Mouse (Mus musculus): ENCODE results near the gene Ptprn2. TPM values are rescaled to one million over a fixed set of nuclear protein-coding genes. Genes with fewer than 3 reads are reported as not detected.

The Ptprn2 gene
- polyA plus RNA-seq, 1 experiment from 2014 or later: 0.08 TPM

- 76% methylated on average over 4 of the region's 4 CpGs for WGBS
- no peak for ATAC-seq (ENCODE audit: insufficient number of reproducible peaks, insufficient read depth, low FRiP score, low TSS enrichment, low read depth)
- Histone ChIP-seq H3K27me3 (no peaks in the 10 kb centered on the region), H3K36me3 (no peaks in the 10 kb centered on the region), H3K4me2 (no peak overlapping the region), H3K9me3 (no peaks in the 10 kb centered on the region), H3K4me3 (no peak overlapping the region), H3K9ac (no peak overlapping the region), H3K4me1 (no peaks in the 10 kb centered on the region), H3K27ac (no peak overlapping the region)
These were observed 43.3 kb downstream of the Ptprn2 start for GRCm38 (mm10) chr12:116528861-116529260.

- no peak for ATAC-seq (ENCODE audit: insufficient number of reproducible peaks, insufficient read depth, low FRiP score, low TSS enrichment, low read depth)
- no peak overlapping the region for H3K27ac ChIP-seq
- H3K9ac ChIP-seq: no peak overlapping the region
- no peak overlapping the region for H3K4me2 ChIP-seq
- H3K4me3 ChIP-seq: no peak overlapping the region
- H3K9me3 ChIP-seq: no peaks in the 10 kb centered on the region
- H3K36me3 ChIP-seq: no peaks in the 10 kb centered on the region
- H3K4me1 ChIP-seq: no peaks in the 10 kb centered on the region
- no peaks in the 10 kb centered on the region for H3K27me3 ChIP-seq
These were observed 47.8 kb downstream of the Ptprn2 start for GRCm38 (mm10) chr12:116533281-116533680.

GRCm38 (mm10) chr12:116539305-116539704, 53.8 kb downstream of the Ptprn2 start:
- no peak for ATAC-seq (ENCODE audit: insufficient number of reproducible peaks, insufficient read depth, low FRiP score, low TSS enrichment, low read depth)
- no peaks in the 10 kb centered on the region for H3K9me3 ChIP-seq

GRCm38 (mm10) chr12:116540608-116541007, 55.1 kb downstream of the Ptprn2 start:
- Histone ChIP-seq H3K9me3 (no peaks in the 10 kb centered on the region), H3K9ac (no peak overlapping the region), H3K4me3 (no peak overlapping the region), H3K4me1 (no peaks in the 10 kb centered on the region), H3K36me3 (no peaks in the 10 kb centered on the region), H3K4me2 (no peak overlapping the region), H3K27me3 (no peaks in the 10 kb centered on the region), H3K27ac (no peak overlapping the region)
- no peak for ATAC-seq (ENCODE audit: insufficient number of reproducible peaks, insufficient read depth, low FRiP score, low TSS enrichment, low read depth)
- WGBS: 92% methylated on average over 1 of the region's 1 CpGs

More at GRCm38 (mm10) chr12:116539305-116539704, 53.8 kb downstream of the Ptprn2 start:
- Histone ChIP-seq H3K36me3 (no peaks in the 10 kb centered on the region), H3K27ac (no peak overlapping the region), H3K4me3 (no peak overlapping the region), H3K9ac (no peak overlapping the region), H3K4me1 (no peaks in the 10 kb centered on the region), H3K27me3 (no peaks in the 10 kb centered on the region), H3K4me2 (no peak overlapping the region)
- WGBS: 85% methylated on average over 1 of the region's 1 CpGs

- Histone ChIP-seq H3K4me1 (no peaks in the 10 kb centered on the region), H3K9me3 (no peaks in the 10 kb centered on the region), H3K9ac (no peak overlapping the region), H3K36me3 (no peaks in the 10 kb centered on the region), H3K27me3 (no peaks in the 10 kb centered on the region), H3K4me3 (no peak overlapping the region), H3K27ac (no peak overlapping the region), H3K4me2 (no peak overlapping the region)
- WGBS: 82% methylated on average over 1 of the region's 1 CpGs
- no peak for ATAC-seq (ENCODE audit: insufficient number of reproducible peaks, insufficient read depth, low FRiP score, low TSS enrichment, low read depth)
These were observed 64.5 kb downstream of the Ptprn2 start for GRCm38 (mm10) chr12:116550031-116550430.

GRCm38 (mm10) chr12:116551516-116551915, 66.0 kb downstream of the Ptprn2 start:
- no peaks in the 10 kb centered on the region for H3K36me3 ChIP-seq
- H3K4me3 ChIP-seq: no peak overlapping the region
- H3K27me3 ChIP-seq: no peaks in the 10 kb centered on the region
- no peak overlapping the region for H3K27ac ChIP-seq
- WGBS: 56% methylated on average over 7 of the region's 7 CpGs
- no peaks in the 10 kb centered on the region for H3K4me1 ChIP-seq
- no peak overlapping the region for H3K4me2 ChIP-seq
- no peak for ATAC-seq (ENCODE audit: insufficient number of reproducible peaks, insufficient read depth, low FRiP score, low TSS enrichment, low read depth)
- H3K9ac ChIP-seq: no peak overlapping the region
- no peaks in the 10 kb centered on the region for H3K9me3 ChIP-seq

DNA sequence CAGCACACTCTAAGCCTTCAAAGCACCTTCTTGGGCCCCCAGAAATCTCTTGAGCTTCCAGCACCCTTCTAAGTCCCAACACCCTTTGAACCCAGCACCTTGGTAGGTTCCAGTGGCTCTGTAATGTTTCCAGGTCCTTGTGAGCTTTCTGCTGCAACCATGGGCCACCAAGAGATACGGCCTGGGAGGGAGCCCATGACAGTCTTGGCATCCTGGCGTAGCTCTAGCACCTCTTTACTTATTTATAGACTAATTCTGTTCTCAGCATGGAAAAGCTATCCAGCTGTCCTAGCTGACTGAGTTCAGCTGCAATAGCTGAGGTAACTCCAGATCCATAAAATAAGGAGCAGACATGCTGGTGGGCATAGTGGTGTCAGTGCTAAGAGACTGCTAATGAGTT, 66.8 kb downstream of the Ptprn2 start:
- no peak for ATAC-seq (ENCODE audit: insufficient number of reproducible peaks, insufficient read depth, low FRiP score, low TSS enrichment, low read depth)
- no peak overlapping the region for H3K9ac ChIP-seq
- H3K27me3 ChIP-seq: no peaks in the 10 kb centered on the region
- no peak overlapping the region for H3K4me3 ChIP-seq
- no peak overlapping the region for H3K4me2 ChIP-seq
- 83% methylated on average over 2 of the region's 2 CpGs for WGBS
- no peak overlapping the region for H3K27ac ChIP-seq
- H3K4me1 ChIP-seq: no peaks in the 10 kb centered on the region
- no peaks in the 10 kb centered on the region for H3K9me3 ChIP-seq
- no peaks in the 10 kb centered on the region for H3K36me3 ChIP-seq

DNA sequence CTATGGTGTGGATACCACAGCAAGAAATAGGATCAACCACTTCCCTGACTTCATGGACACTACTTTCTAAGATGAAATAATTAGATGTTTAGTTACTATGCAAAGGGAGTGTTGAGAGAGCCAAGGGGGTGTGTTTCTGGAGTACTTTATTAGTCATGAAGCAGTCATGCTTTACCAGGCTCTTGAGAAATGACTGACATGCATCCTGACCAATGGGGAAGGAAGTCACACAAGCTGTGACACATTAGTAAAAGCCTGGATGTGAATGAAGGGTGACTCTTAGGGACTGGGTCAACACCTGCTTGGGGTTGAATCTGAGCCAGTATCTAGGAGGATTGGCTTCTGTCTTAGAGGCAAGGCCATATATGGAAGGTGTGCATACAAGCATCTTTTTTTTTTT, 67.8 kb downstream of the Ptprn2 start:
- H3K4me3 ChIP-seq: no peak overlapping the region

GRCm38 (mm10) chr12:116555964-116556363, 70.4 kb downstream of the Ptprn2 start:
- H3K4me2 ChIP-seq: no peak overlapping the region
- H3K4me3 ChIP-seq: no peak overlapping the region
- H3K36me3 ChIP-seq: no peaks in the 10 kb centered on the region
- no peaks in the 10 kb centered on the region for H3K9me3 ChIP-seq
- no peak overlapping the region for H3K27ac ChIP-seq
- H3K4me1 ChIP-seq: no peaks in the 10 kb centered on the region
- WGBS: 77% methylated on average over 4 of the region's 4 CpGs
- no peak for ATAC-seq (ENCODE audit: insufficient number of reproducible peaks, insufficient read depth, low FRiP score, low TSS enrichment, low read depth)
- no peaks in the 10 kb centered on the region for H3K27me3 ChIP-seq
- H3K9ac ChIP-seq: no peak overlapping the region

More for the DNA sequence above, 67.8 kb downstream of the Ptprn2 start:
- Histone ChIP-seq H3K4me1 (no peaks in the 10 kb centered on the region), H3K36me3 (no peaks in the 10 kb centered on the region), H3K9me3 (no peaks in the 10 kb centered on the region), H3K27me3 (no peaks in the 10 kb centered on the region), H3K27ac (no peak overlapping the region), H3K4me2 (no peak overlapping the region), H3K9ac (no peak overlapping the region)
- ATAC-seq (ENCODE audit: insufficient number of reproducible peaks, insufficient read depth, low FRiP score, low TSS enrichment, low read depth): no peak

GRCm38 (mm10) chr12:116564441-116564840, 78.9 kb downstream of the Ptprn2 start:
- Histone ChIP-seq H3K4me1 (no peaks in the 10 kb centered on the region), H3K4me3 (no peak overlapping the region), H3K36me3 (no peaks in the 10 kb centered on the region), H3K27ac (no peak overlapping the region), H3K9ac (no peak overlapping the region), H3K9me3 (no peaks in the 10 kb centered on the region), H3K27me3 (no peaks in the 10 kb centered on the region), H3K4me2 (no peak overlapping the region)
- WGBS: 61% methylated on average over 8 of the region's 8 CpGs
- ATAC-seq (ENCODE audit: insufficient number of reproducible peaks, insufficient read depth, low FRiP score, low TSS enrichment, low read depth): no peak

DNA sequence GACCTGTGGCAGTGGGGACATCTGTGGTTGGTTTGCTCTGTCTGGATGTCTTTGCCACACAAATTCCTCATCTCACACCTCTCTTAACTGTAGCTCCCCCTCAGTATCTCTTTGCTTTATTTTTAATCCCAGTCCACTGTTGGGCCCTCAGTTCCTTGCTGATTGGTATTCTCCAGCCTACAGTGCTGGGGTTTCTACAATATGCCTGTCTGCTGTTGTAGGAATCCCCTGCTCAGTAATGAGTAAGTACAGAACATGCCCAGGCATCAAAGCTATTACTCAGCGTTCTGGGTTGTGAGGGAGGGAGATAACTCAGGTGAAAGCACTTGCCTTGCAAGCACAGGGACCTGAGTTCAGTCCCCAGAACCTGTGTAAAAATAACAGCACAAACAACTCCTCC, 81.2 kb downstream of the Ptprn2 start:
- no peaks in the 10 kb centered on the region for H3K27me3 ChIP-seq
- no peaks in the 10 kb centered on the region for H3K9me3 ChIP-seq
- H3K36me3 ChIP-seq: no peaks in the 10 kb centered on the region
- no peak for ATAC-seq (ENCODE audit: insufficient number of reproducible peaks, insufficient read depth, low FRiP score, low TSS enrichment, low read depth)
- WGBS: 70% methylated on average over 1 of the region's 1 CpGs
- no peak overlapping the region for H3K4me2 ChIP-seq
- no peak overlapping the region for H3K9ac ChIP-seq
- no peak overlapping the region for H3K27ac ChIP-seq
- no peaks in the 10 kb centered on the region for H3K4me1 ChIP-seq
- no peak overlapping the region for H3K4me3 ChIP-seq

GRCm38 (mm10) chr12:116567170-116567569, 81.7 kb downstream of the Ptprn2 start:
- WGBS: 84% methylated on average over 2 of the region's 2 CpGs
- H3K4me1 ChIP-seq: no peaks in the 10 kb centered on the region
- H3K4me3 ChIP-seq: no peak overlapping the region
- ATAC-seq (ENCODE audit: insufficient number of reproducible peaks, insufficient read depth, low FRiP score, low TSS enrichment, low read depth): no peak
- no peaks in the 10 kb centered on the region for H3K36me3 ChIP-seq
- no peak overlapping the region for H3K27ac ChIP-seq
- no peak overlapping the region for H3K9ac ChIP-seq
- no peaks in the 10 kb centered on the region for H3K27me3 ChIP-seq
- no peak overlapping the region for H3K4me2 ChIP-seq
- no peaks in the 10 kb centered on the region for H3K9me3 ChIP-seq

DNA sequence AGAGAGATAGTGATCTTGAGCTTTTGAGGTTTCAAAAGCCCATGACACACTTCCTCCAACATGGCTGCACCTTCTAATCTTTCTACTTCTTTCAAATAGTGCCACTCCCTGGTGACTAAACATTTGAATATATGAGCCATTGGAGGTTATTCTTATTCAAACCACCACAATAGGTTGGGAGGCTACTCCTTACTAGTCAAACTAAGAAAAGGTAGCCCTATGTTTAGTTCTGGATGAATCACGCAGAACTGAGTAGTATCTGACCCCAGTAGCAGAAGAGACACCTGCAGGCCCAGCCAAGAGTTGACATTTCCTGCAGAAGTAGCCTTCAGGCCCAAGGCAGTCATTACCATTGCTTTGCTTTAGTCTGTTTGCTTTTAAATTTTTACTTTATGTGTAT, 84.0 kb downstream of the Ptprn2 start:
- Histone ChIP-seq H3K4me3 (no peak overlapping the region), H3K27ac (no peak overlapping the region), H3K9ac (no peak overlapping the region), H3K36me3 (no peaks in the 10 kb centered on the region), H3K27me3 (no peaks in the 10 kb centered on the region), H3K4me1 (no peaks in the 10 kb centered on the region), H3K9me3 (no peaks in the 10 kb centered on the region), H3K4me2 (no peak overlapping the region)
- ATAC-seq (ENCODE audit: insufficient number of reproducible peaks, insufficient read depth, low FRiP score, low TSS enrichment, low read depth): no peak
- 63% methylated on average over 1 of the region's 1 CpGs for WGBS

Measured in embryonic facial prominence, embryonic 13.5 days (tissue).